Mouse (Mus musculus) kidney, embryonic 14.5 days (tissue): ENCODE results near the gene Gm42372. TPM values are rescaled to one million over a fixed set of nuclear protein-coding genes. Genes with fewer than 3 reads are reported as not detected.
A peak's percentile ranks its signal among the peaks of the same experiment; 100 is the strongest.

Experiments
- ATAC-seq: fragments of 200-750 bp; cut with Nextera tagmentation; 2 replicates; pipeline ENCODE4 v1.8.0; 2017; ENCODE audit warnings: moderate number of reproducible peaks, mild to moderate bottlenecking, moderate TSS enrichment, moderate library complexity; ENCODE audit not compliant: low FRiP score, low TSS enrichment
- H3K27ac ChIP-seq: fragments of 300-500 bp; sonication (generic); 2 replicates; pipeline ENCODE4 v1.5.1; 2014; ENCODE audit warnings: low read depth, mild to moderate bottlenecking, low read length, moderate library complexity, mixed read lengths
- H3K27me3 ChIP-seq: fragments of 300-500 bp; sonication (generic); 2 replicates; pipeline ENCODE4 v1.6.1; 2014; ENCODE audit warnings: mild to moderate bottlenecking, low read length; ENCODE audit not compliant: control insufficient read depth, insufficient read depth
- H3K36me3 ChIP-seq: fragments of 300-500 bp; sonication (generic); 2 replicates; pipeline ENCODE4 v1.6.1; 2014; ENCODE audit warnings: low read length, mixed read lengths; ENCODE audit not compliant: control insufficient read depth, insufficient read depth
- H3K4me1 ChIP-seq: fragments of 300-500 bp; sonication (generic); 2 replicates; pipeline ENCODE4 v1.6.1; 2014; ENCODE audit warnings: low read length, mixed read lengths; ENCODE audit not compliant: control insufficient read depth, insufficient read depth
- H3K4me2 ChIP-seq: fragments of 300-500 bp; sonication (generic); replicated peaks from 2 replicates; pipeline ENCODE4 v1.6.1; 2014; ENCODE audit warnings: low read depth, mild to moderate bottlenecking, low read length
- H3K4me3 ChIP-seq: fragments of 300-500 bp; sonication (generic); 2 replicates; pipeline ENCODE4 v1.5.1; 2014; ENCODE audit warnings: mild to moderate bottlenecking, low read length
- H3K9ac ChIP-seq: fragments of 300-500 bp; sonication (generic); 2 replicates; pipeline ENCODE4 v1.6.1; 2014; ENCODE audit warnings: low read depth, mild to moderate bottlenecking, low read length, moderate library complexity
- H3K9me3 ChIP-seq: fragments of 300-500 bp; sonication (generic); 2 replicates; pipeline ENCODE4 v1.6.1; 2016; ENCODE audit warnings: low read length; ENCODE audit not compliant: control insufficient read depth
- WGBS: fragments of 180-500 bp; shearing (Covaris S2); extraction: QIAGEN DNeasy Blood & Tissue Kit; methylation state at CpG from one replicate; pipeline ENCODE4 v1.1.7; 2014; 5-methylcytosine and 5-hydroxymethylcytosine counted together
- polyA plus RNA-seq: library from polyadenylated mRNA; unstranded; fragments of >200 nt; fragmentation: Nextera tagmentation; extraction: Ambion mirVana; gene quantifications from 2 replicates; pipeline ENCODE4 v1.2.1, GENCODE M21; 2014

Gene Gm42372
- polyA plus RNA-seq, 1 experiment from 2014 or later = 0.47 TPM

GRCm38 (mm10) chr7:16956410-16957265, 26.2 kb upstream of the Gm42372 start:
- ATAC-seq = no peak
- whole genome bisulfite sequencing = 65% methylated on average over 15 of the region's 15 CpGs
- no peak overlapping the region for H3K4me3 ChIP-seq
- H3K4me1 ChIP-seq = no peaks in the 10 kb centered on the region
- H3K9me3 ChIP-seq = no peaks in the 10 kb centered on the region
- no peaks in the 10 kb centered on the region for H3K36me3 ChIP-seq
- no peak overlapping the region for H3K9ac ChIP-seq
- H3K4me2 ChIP-seq = no peak overlapping the region
- H3K27me3 ChIP-seq = no peaks in the 10 kb centered on the region
- H3K27ac ChIP-seq = no peak overlapping the region

GRCm38 (mm10) chr7:16959539-16960187, 23.2 kb upstream of the Gm42372 start, which contains the start of gene Pnmal1:
TSS of gene Pnmal1 (plus strand) at chr7:16959679.
- peak; percentile 88 for ATAC-seq
- Histone ChIP-seq H3K36me3 (no peaks in the 10 kb centered on the region), H3K4me3 (no peak within 1 kb of the TSS), H3K27ac (no peak within 1 kb of the TSS), H3K9me3 (no peaks in the 10 kb centered on the region), H3K27me3 (no peaks in the 10 kb centered on the region), H3K4me1 (no peaks in the 10 kb centered on the region), H3K4me2 (peak within 1 kb of the TSS; percentile 31), H3K9ac (peak within 1 kb of the TSS; percentile 37; the same call in 1 of the 2 replicates)
- WGBS = 8% methylated on average over 17 of the region's 17 CpGs

DNA sequence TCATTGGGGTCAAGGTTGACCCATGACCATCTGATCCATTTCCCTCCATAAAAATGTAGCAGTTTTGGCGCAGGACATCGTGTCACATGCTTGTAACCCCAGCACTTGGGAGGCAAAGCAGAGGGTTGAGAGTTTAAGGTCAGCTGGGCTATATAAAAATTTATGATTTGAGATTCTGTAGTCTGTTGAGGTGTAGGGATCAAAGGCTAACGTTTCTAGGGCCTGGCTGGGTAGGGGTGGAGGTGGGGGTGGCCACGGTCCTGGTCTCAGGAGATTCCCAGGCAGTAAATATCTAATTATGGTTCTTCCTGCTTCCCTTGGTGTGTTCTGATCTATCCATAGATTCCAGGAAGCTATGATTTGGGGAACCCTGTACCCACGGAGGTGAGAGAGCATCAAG, 21.2 kb upstream of the Gm42372 start:
- Histone ChIP-seq H3K27me3 (no peaks in the 10 kb centered on the region), H3K36me3 (no peaks in the 10 kb centered on the region), H3K4me3 (no peak overlapping the region), H3K4me2 (no peak overlapping the region), H3K4me1 (no peaks in the 10 kb centered on the region), H3K27ac (no peak overlapping the region), H3K9me3 (no peaks in the 10 kb centered on the region), H3K9ac (no peak overlapping the region)
- 60% methylated on average over 5 of the region's 5 CpGs for WGBS
- no peak for ATAC-seq

DNA sequence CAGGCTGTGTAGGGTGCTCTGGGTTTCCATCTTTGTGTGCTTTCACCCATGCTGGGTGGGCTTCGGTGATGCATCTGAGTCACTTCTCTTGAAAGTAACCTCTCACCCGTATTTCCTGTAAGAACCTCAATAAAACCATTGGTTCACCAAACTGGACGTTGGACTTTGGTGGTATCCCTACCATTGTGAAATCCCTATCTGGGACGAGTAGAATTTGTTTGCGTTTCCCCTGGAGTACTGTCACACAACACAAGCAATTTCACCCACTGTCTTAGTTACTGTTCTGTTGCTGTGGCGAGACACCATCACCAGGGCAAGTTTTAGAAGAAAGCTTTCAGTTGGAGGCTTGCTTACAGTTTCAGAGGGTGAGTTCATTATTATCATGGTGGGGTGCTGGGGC, 14.5 kb upstream of the Gm42372 start:
- 85% methylated on average over 6 of the region's 6 CpGs for WGBS
- no peak for ATAC-seq
- Histone ChIP-seq H3K36me3 (no peaks in the 10 kb centered on the region), H3K4me3 (no peak overlapping the region), H3K9ac (no peak overlapping the region), H3K4me2 (no peak overlapping the region), H3K27ac (no peak overlapping the region), H3K4me1 (no peaks in the 10 kb centered on the region), H3K27me3 (no peaks in the 10 kb centered on the region), H3K9me3 (no peaks in the 10 kb centered on the region)

DNA sequence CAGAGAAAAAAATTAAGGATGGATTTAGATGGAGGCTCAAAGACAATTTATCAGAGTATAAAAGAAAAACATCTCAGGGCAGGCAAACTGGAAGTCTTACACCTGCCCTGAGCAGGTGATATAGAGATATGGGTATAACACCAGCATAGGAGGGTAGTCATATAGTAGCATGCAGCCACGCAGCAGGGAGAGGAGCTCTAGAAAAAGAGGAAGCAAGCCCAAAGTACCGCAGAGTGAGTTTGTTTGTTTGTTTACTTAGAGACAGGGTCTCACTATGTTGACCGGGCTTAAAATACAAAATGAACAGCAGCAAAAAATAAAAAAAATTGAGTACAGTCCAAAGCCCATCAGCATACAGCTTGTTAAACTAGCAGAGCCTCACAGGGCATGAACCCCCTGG, 11.7 kb upstream of the Gm42372 start:
- no peak overlapping the region for H3K4me3 ChIP-seq
- no peaks in the 10 kb centered on the region for H3K9me3 ChIP-seq
- no peak overlapping the region for H3K27ac ChIP-seq
- ATAC-seq = no peak
- H3K4me2 ChIP-seq = no peak overlapping the region
- WGBS = 79% methylated on average over 3 of the region's 3 CpGs
- no peaks in the 10 kb centered on the region for H3K36me3 ChIP-seq
- H3K27me3 ChIP-seq = no peaks in the 10 kb centered on the region
- H3K9ac ChIP-seq = no peak overlapping the region
- no peaks in the 10 kb centered on the region for H3K4me1 ChIP-seq

- Histone ChIP-seq H3K36me3 (no peaks in the 10 kb centered on the region), H3K4me2 (no peak overlapping the region), H3K9me3 (no peaks in the 10 kb centered on the region), H3K4me1 (no peaks in the 10 kb centered on the region), H3K27ac (no peak overlapping the region), H3K4me3 (no peak overlapping the region), H3K9ac (no peak overlapping the region), H3K27me3 (no peaks in the 10 kb centered on the region)
- WGBS = 63% methylated on average over 6 of the region's 6 CpGs
- ATAC-seq = no peak
Measured at GRCm38 (mm10) chr7:16974018-16974417, 8.9 kb upstream of the Gm42372 start.

DNA sequence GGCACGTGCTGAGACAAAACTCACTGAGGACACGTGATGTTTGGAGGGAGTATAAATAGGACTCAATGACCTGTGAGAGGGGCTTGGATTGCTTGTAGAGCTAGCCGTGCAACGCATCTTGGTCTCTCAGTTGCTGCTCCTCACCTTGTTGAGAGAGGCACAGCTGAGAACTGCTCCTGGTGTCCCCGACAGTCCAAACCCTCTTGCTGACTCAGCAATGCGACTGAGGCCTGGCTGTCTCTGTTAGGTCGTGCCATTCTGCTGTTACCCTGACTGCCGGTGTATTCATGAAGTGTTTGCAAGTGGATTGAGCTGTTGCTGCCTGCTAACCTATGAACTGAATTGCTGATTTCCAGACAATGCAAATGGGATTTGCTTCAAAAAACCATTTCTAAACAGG, 6.6 kb upstream of the Gm42372 start:
- Histone ChIP-seq H3K4me3 (no peak overlapping the region), H3K4me1 (0 out of 2 replicates have a peak, but pooled peaks cover 7% of the 10 kb centered on the region), H3K36me3 (no peaks in the 10 kb centered on the region), H3K4me2 (no peak overlapping the region), H3K9ac (no peak overlapping the region), H3K9me3 (no peaks in the 10 kb centered on the region), H3K27me3 (no peaks in the 10 kb centered on the region), H3K27ac (no peak overlapping the region)
- ATAC-seq = no peak
- 60% methylated on average over 8 of the region's 8 CpGs for WGBS

DNA sequence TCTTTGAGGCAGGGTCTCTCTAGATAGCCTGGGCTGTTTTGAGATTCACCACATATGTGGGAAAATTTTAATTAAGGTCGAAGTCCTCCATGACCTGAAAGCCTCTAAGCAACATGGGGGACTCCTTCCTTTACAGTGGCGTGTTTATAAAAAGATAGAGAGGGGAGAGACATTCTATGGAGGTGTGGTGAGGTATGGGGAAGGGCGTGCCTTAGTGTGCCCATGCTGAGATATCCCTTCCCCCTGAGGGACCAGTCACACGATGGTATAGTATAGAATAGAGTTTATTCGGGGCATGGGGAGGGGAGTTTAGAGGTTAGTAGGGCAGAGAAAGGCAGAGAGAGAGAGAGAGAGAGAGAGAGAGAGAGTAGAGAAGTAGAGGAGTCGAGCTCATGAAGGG, 4.7 kb upstream of the Gm42372 start:
- Histone ChIP-seq H3K9me3 (no peaks in the 10 kb centered on the region), H3K27ac (no peak overlapping the region), H3K4me3 (no peak overlapping the region), H3K9ac (no peak overlapping the region), H3K4me2 (no peak overlapping the region), H3K27me3 (no peaks in the 10 kb centered on the region), H3K4me1 (peaks cover 13% of the 10 kb centered on the region; the same call in 1 of the 2 replicates), H3K36me3 (no peaks in the 10 kb centered on the region)
- ATAC-seq = no peak
- 75% methylated on average over 6 of the region's 6 CpGs for WGBS

DNA sequence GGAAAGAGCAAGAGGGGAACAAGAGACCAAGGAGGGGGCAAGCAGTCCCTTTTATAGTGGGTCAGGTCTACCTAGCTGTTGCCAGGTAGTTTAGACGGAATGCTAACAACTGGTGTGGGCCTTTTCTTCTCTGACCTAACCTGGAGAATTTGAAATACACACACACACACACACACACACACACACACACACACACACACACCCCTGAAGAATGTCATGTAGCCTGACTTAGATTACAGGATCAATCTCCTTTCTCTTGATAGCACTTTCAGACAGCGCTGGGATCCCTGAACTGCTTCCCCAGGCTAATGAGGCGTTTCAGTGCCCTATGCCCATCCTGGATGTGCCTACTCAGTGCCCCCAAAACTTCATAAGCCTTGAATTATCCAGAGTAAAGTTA, 4.3 kb upstream of the Gm42372 start:
- no peak overlapping the region for H3K9ac ChIP-seq
- no peaks in the 10 kb centered on the region for H3K27me3 ChIP-seq
- H3K27ac ChIP-seq = no peak overlapping the region
- no peak overlapping the region for H3K4me3 ChIP-seq
- H3K4me2 ChIP-seq = no peak overlapping the region
- peaks cover 13% of the 10 kb centered on the region; the same call in 1 of the 2 replicates for H3K4me1 ChIP-seq
- no peak for ATAC-seq
- no peaks in the 10 kb centered on the region for H3K36me3 ChIP-seq
- H3K9me3 ChIP-seq = no peaks in the 10 kb centered on the region
- WGBS = 86% methylated on average over 3 of the region's 3 CpGs
